Mouse (Mus musculus) stomach, embryonic 14.5 days (tissue): ENCODE results near the gene Hsd17b2. TPM values are rescaled to one million over a fixed set of nuclear protein-coding genes. Genes with fewer than 3 reads are reported as not detected.
A peak's percentile ranks its signal among the peaks of the same experiment; 100 is the strongest.

Source experiments
- ATAC-seq: fragments of 200-750 bp; cut with Nextera tagmentation; 2 replicates; pipeline ENCODE4 v1.8.0; 2017; ENCODE audit warnings: low read depth, moderate TSS enrichment; ENCODE audit not compliant: insufficient number of reproducible peaks, insufficient read depth, low FRiP score
- H3K27ac ChIP-seq: fragments of 300-500 bp; sonication (generic); 2 replicates; pipeline ENCODE4 v1.5.1; 2014; ENCODE audit warnings: mild to moderate bottlenecking, low read length, moderate library complexity, mixed read lengths
- H3K27me3 ChIP-seq: fragments of 300-500 bp; sonication (generic); 2 replicates; pipeline ENCODE4 v1.6.1; 2014; ENCODE audit warnings: low read length, control low read depth, mixed read lengths; ENCODE audit not compliant: control insufficient read depth, insufficient read depth
- H3K36me3 ChIP-seq: fragments of 300-500 bp; sonication (generic); 2 replicates; pipeline ENCODE4 v1.6.1; 2014; ENCODE audit warnings: mild to moderate bottlenecking, control low read depth, low read length, moderate library complexity, mixed read lengths; ENCODE audit not compliant: control insufficient read depth, insufficient read depth
- H3K4me1 ChIP-seq: fragments of 300-500 bp; sonication (generic); 2 replicates; pipeline ENCODE4 v1.6.1; 2014; ENCODE audit warnings: low read length, control low read depth, mixed read lengths; ENCODE audit not compliant: control insufficient read depth, insufficient read depth
- H3K4me2 ChIP-seq: fragments of 300-500 bp; sonication (generic); replicated peaks from 2 replicates; pipeline ENCODE4 v1.6.1; 2014; ENCODE audit warnings: low read depth, low read length, control low read depth
- H3K4me3 ChIP-seq: fragments of 300-500 bp; sonication (generic); 2 replicates; pipeline ENCODE4 v1.5.1; 2014; ENCODE audit warnings: low read depth, low read length, control low read depth
- H3K9ac ChIP-seq: fragments of 300-500 bp; sonication (generic); replicated peaks from 2 replicates; pipeline ENCODE4 v1.6.1; 2014; ENCODE audit warnings: low read depth, mild to moderate bottlenecking, control low read depth, low read length, moderate library complexity, mixed read lengths
- H3K9me3 ChIP-seq: fragments of 300-500 bp; sonication (generic); 2 replicates; pipeline ENCODE4 v1.6.1; 2016; ENCODE audit warnings: low read depth, low read length, control low read depth; ENCODE audit not compliant: control insufficient read depth
- WGBS: fragments of 180-500 bp; shearing (Covaris S2); extraction: QIAGEN DNeasy Blood & Tissue Kit; methylation state at CpG from one replicate; pipeline ENCODE4 v1.1.7; 2014; 5-methylcytosine and 5-hydroxymethylcytosine counted together
- polyA plus RNA-seq: library from polyadenylated mRNA; unstranded; fragments of >200 nt; fragmentation: Nextera tagmentation; extraction: Ambion mirVana; gene quantifications from 2 replicates; pipeline ENCODE4 v1.2.1, GENCODE M21; 2014

The Hsd17b2 gene
- polyA plus RNA-seq, 1 experiment from 2014 or later, result 3.5 TPM

GRCm38 (mm10) chr8:117801443-117802298 lies 100.0 kb downstream of the Hsd17b2 start, which contains the start of gene Mphosph6:
Gene Mphosph6, minus strand, starts transcription at chr8:117801943.
- H3K27me3 ChIP-seq, result no peaks in the 10 kb centered on the region
- peaks cover 10% of the 10 kb centered on the region; the same call in 1 of the 2 replicates for H3K4me1 ChIP-seq
- no peaks in the 10 kb centered on the region for H3K9me3 ChIP-seq
- H3K27ac ChIP-seq, result peak within 1 kb of the TSS; percentile 87
- peak within 1 kb of the TSS; percentile 73 for H3K9ac ChIP-seq
- WGBS, result under 1% methylated on average over 65 of the region's 65 CpGs
- peak within 1 kb of the TSS; percentile 81 for H3K4me3 ChIP-seq
- H3K36me3 ChIP-seq, result peaks cover 7% of the 10 kb centered on the region; the same call in 1 of the 2 replicates
- ATAC-seq, result peak; percentile 97
- peak within 1 kb of the TSS; percentile 62 for H3K4me2 ChIP-seq

GRCm38 (mm10) chr8:117802299-117802689 lies 100.6 kb downstream of the Hsd17b2 start:
- peak overlapping the region; percentile 62 for H3K4me2 ChIP-seq
- no peaks in the 10 kb centered on the region for H3K9me3 ChIP-seq
- peaks cover 10% of the 10 kb centered on the region; the same call in 1 of the 2 replicates for H3K4me1 ChIP-seq
- peak overlapping the region; percentile 31; the same call in 1 of the 2 replicates for H3K9ac ChIP-seq
- peaks cover 7% of the 10 kb centered on the region; the same call in 1 of the 2 replicates for H3K36me3 ChIP-seq
- H3K4me3 ChIP-seq, result peak overlapping the region; percentile 81
- peak; percentile 42 for ATAC-seq
- peak overlapping the region; percentile 66 for H3K27ac ChIP-seq
- no peaks in the 10 kb centered on the region for H3K27me3 ChIP-seq
- 1% methylated on average over 11 of the region's 11 CpGs for WGBS

- Histone ChIP-seq H3K4me2 (no peak overlapping the region), H3K9ac (no peak overlapping the region), H3K4me1 (peaks cover 6% of the 10 kb centered on the region; the same call in 1 of the 2 replicates), H3K9me3 (no peaks in the 10 kb centered on the region), H3K27ac (no peak overlapping the region), H3K4me3 (no peak overlapping the region), H3K36me3 (no peaks in the 10 kb centered on the region), H3K27me3 (no peaks in the 10 kb centered on the region)
- WGBS, result 51% methylated on average over 5 of the region's 5 CpGs
- ATAC-seq, result no peak
These were observed 103.7 kb downstream of the Hsd17b2 start for GRCm38 (mm10) chr8:117805419-117805818.

Other genes starting within 250 kb of the Hsd17b2 start
- gene Plcg2, start 203.6 kb upstream of the Hsd17b2 start, polyA plus RNA-seq, result 2.6 and 3.1 TPM in 2 replicates
- 4.0 and 4.1 TPM in 2 replicates for gene Sdr42e1, start 28.2 kb upstream of the Hsd17b2 start, polyA plus RNA-seq
- gene Mphosph6, start 100.0 kb downstream of the Hsd17b2 start, polyA plus RNA-seq, result 60.1 and 61.4 TPM in 2 replicates